Mouse (Mus musculus) hindbrain, embryonic 16.5 days (tissue): ENCODE measurements around the gene 5830411N06Rik. TPM values are rescaled to one million over a fixed set of nuclear protein-coding genes. Genes with fewer than 3 reads are reported as not detected.

Experiments used
- ATAC-seq: fragments of 200-750 bp; cut with Nextera tagmentation; 2 replicates; pipeline ENCODE4 v1.8.0; 2017; ENCODE audit warnings: moderate TSS enrichment, moderate library complexity
- H3K27ac ChIP-seq: fragments of 300-500 bp; sonication (generic); 2 replicates; pipeline ENCODE4 v1.5.1; 2014; ENCODE audit warnings: low read depth, mild to moderate bottlenecking, control low read depth, low read length, moderate library complexity
- H3K27me3 ChIP-seq: fragments of 300-500 bp; sonication (generic); replicated peaks from 2 replicates; pipeline ENCODE4 v1.6.1; 2014; ENCODE audit warnings: low read length; ENCODE audit not compliant: control insufficient read depth, insufficient read depth
- H3K36me3 ChIP-seq: fragments of 300-500 bp; sonication (generic); 2 replicates; pipeline ENCODE4 v1.6.1; 2014; ENCODE audit warnings: mild to moderate bottlenecking, low read length, moderate library complexity, mixed read lengths; ENCODE audit not compliant: control insufficient read depth, insufficient read depth
- H3K4me1 ChIP-seq: fragments of 300-500 bp; sonication (generic); 2 replicates; pipeline ENCODE4 v1.6.1; 2014; ENCODE audit warnings: low read depth, low read length; ENCODE audit not compliant: control insufficient read depth, insufficient read depth
- H3K4me2 ChIP-seq: fragments of 300-500 bp; sonication (generic); 2 replicates; pipeline ENCODE4 v1.6.1; 2014; ENCODE audit warnings: mild to moderate bottlenecking, low read length, control low read depth, moderate library complexity
- H3K4me3 ChIP-seq: fragments of 300-500 bp; sonication (generic); 2 replicates; pipeline ENCODE4 v1.5.1; 2014; ENCODE audit warnings: mild to moderate bottlenecking, low read length, control low read depth, moderate library complexity
- H3K9ac ChIP-seq: fragments of 300-500 bp; sonication (generic); 2 replicates; pipeline ENCODE4 v1.6.1; 2014; ENCODE audit warnings: low read depth, mild to moderate bottlenecking, control low read depth, low read length, moderate library complexity
- H3K9me3 ChIP-seq: fragments of 300-500 bp; sonication (generic); 2 replicates; pipeline ENCODE4 v1.6.1; 2014; ENCODE audit warnings: mild to moderate bottlenecking, low read length, moderate library complexity; ENCODE audit not compliant: control insufficient read depth
- WGBS: fragments of 180-500 bp; shearing (Covaris S2); extraction: QIAGEN DNeasy Blood & Tissue Kit; methylation state at CpG from one replicate; pipeline ENCODE4 v1.1.7; 2014; 5-methylcytosine and 5-hydroxymethylcytosine counted together
- polyA plus RNA-seq: library from polyadenylated mRNA; unstranded; fragments of >200 nt; fragmentation: Nextera tagmentation; extraction: Ambion mirVana; gene quantifications from 2 replicates; pipeline ENCODE4 v1.2.1, GENCODE M21; 2015

5830411N06Rik gene
- polyA plus RNA-seq, 1 experiment from 2014 or later = not detected

DNA sequence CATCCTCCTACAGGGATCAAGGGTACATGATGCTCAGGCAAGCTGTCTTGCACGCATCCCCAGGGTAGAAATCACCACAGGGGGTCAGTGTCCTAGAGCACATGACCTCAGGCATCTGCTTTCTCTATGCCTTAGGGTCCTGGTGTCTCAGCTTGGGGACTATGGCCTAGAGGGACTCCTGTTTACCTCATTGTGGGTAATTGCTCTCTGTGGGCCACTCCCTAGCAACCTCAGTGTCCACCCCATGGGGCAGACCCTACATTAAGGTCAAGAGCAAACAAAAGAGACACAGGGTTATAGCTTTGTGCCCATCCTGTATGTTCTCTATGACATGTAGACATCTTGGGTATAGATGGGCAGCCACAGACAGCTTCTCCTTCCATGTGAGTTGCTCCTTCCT is 73.5 kb downstream of the 5830411N06Rik start, which contains the start of gene Olfr525:
Gene Olfr525 (plus strand): TSS at position 301 of the 400 bp plus-strand sequence.
- Histone ChIP-seq H3K27ac (no peak within 1 kb of the TSS), H3K4me3 (no peak within 1 kb of the TSS), H3K9ac (no peak within 1 kb of the TSS), H3K9me3 (no peaks in the 10 kb centered on the region), H3K4me1 (no peaks in the 10 kb centered on the region), H3K36me3 (no peaks in the 10 kb centered on the region), H3K27me3 (no peaks in the 10 kb centered on the region), H3K4me2 (no peak within 1 kb of the TSS)
- 50% methylated on average over 1 of the region's 1 CpGs for WGBS
- ATAC-seq = no peak

DNA sequence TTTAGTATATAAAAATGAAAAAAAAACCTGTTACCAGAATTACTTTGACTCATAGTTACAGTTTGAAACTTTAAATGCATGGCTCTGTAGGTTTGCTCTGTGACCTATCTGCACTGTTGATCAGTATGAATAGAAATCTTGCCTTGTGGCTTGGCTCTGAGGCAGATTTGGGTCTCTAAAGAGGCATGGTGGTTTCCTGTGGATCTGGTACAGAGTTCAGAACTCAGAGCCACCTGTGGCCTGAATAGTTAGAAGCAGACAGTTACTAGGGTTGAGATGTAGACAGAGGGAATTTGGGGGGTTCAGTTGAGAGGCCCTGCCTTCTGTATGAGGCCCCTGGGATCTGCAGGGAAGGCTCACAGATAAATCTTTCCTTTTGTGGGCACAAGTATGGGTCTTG is 74.1 kb downstream of the 5830411N06Rik start:
- Histone ChIP-seq H3K4me2 (no peak overlapping the region), H3K27ac (no peak overlapping the region), H3K4me1 (no peaks in the 10 kb centered on the region), H3K9me3 (no peaks in the 10 kb centered on the region), H3K4me3 (no peak overlapping the region), H3K27me3 (no peaks in the 10 kb centered on the region), H3K9ac (no peak overlapping the region), H3K36me3 (no peaks in the 10 kb centered on the region)
- no peak for ATAC-seq

DNA sequence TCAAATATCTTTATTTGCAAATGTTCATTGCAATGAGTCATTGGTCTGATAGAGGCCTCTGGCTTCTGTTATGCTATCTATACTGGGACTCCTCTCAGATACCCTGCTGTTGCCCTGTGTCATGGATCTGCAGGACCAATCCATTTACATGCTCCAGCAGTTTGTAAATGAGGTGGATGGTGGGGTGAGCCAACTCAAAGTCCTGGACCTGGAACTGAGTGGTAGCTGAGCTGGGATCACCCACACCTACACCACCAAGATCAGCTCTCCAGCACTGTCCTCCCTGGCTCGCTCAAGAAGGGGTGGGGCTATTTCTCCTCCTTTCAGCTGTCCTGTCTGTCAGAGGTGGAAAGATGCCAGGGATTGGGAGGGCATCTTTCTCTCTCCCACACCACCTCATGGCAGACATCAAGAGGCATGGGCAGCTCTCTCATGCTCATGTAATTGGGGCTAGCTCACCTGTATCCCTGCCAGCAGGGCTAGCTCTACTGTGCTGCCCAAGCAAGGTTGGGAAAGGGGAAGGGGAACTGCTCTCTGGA is 82.8 kb downstream of the 5830411N06Rik start:
- WGBS = 61% methylated on average over 1 of the region's 1 CpGs
- Histone ChIP-seq H3K27me3 (no peaks in the 10 kb centered on the region), H3K27ac (no peak overlapping the region), H3K4me3 (no peak overlapping the region), H3K9me3 (no peaks in the 10 kb centered on the region), H3K4me2 (no peak overlapping the region), H3K9ac (no peak overlapping the region), H3K36me3 (no peaks in the 10 kb centered on the region), H3K4me1 (no peaks in the 10 kb centered on the region)
- ATAC-seq = no peak

DNA sequence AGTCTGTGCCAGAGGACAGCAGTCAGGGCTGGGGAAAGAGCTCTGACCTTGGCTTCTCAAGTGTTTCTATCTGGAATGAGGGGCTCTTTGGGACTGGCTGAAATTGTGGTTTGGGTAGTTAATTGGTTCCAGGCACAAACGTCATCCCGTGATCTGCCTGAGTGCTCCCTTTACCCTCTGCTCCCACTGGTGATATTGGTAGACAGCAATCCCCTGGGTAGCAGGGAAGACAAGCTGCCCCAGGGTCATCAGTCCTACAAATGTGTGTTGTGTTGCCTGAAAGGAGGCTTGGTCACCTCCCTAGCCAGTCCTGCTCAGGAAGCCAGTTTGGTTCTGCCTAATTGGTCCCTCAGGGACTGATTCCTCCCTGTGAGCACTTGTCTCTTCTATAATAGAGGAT is 86.6 kb downstream of the 5830411N06Rik start, which contains the start of gene Olfr527:
Gene Olfr527 (plus strand): TSS at position 301 of the 400 bp plus-strand sequence.
- ATAC-seq = no peak
- Histone ChIP-seq H3K9ac (no peak within 1 kb of the TSS), H3K4me2 (no peak within 1 kb of the TSS), H3K27ac (no peak within 1 kb of the TSS), H3K4me3 (no peak within 1 kb of the TSS), H3K27me3 (no peaks in the 10 kb centered on the region), H3K36me3 (no peaks in the 10 kb centered on the region), H3K9me3 (no peaks in the 10 kb centered on the region), H3K4me1 (no peaks in the 10 kb centered on the region)
- 80% methylated on average over 2 of the region's 2 CpGs for WGBS

Other genes with a start within 250 kb of the 5830411N06Rik start
- 51.6 and 55.1 TPM in 2 replicates for gene Zfp511, start 210.9 kb upstream of the 5830411N06Rik start, polyA plus RNA-seq
- 57.2 and 59.6 TPM in 2 replicates for gene Tubgcp2, start 210.6 kb upstream of the 5830411N06Rik start, polyA plus RNA-seq
- gene Msx3, start 198.2 kb upstream of the 5830411N06Rik start, polyA plus RNA-seq = 4.1 and 6.9 TPM in 2 replicates
- 351 and 430 TPM in 2 replicates for gene Caly, start 164.7 kb upstream of the 5830411N06Rik start, polyA plus RNA-seq
- gene Prap1, start 153.9 kb upstream of the 5830411N06Rik start, polyA plus RNA-seq = not detected in 2 replicates
- gene Fuom, start 144.8 kb upstream of the 5830411N06Rik start, polyA plus RNA-seq = 39.9 and 43.1 TPM in 2 replicates
- 8.9 and 9.9 TPM in 2 replicates for gene Paox, start 131.5 kb upstream of the 5830411N06Rik start, polyA plus RNA-seq
- gene Echs1, start 130.8 kb upstream of the 5830411N06Rik start, polyA plus RNA-seq = 124 and 128 TPM in 2 replicates
- gene Mtg1, start 109.7 kb upstream of the 5830411N06Rik start, polyA plus RNA-seq = 31.1 and 32.1 TPM in 2 replicates
- 30.8 and 31.2 TPM in 2 replicates for gene Sprn, start 92.4 kb upstream of the 5830411N06Rik start, polyA plus RNA-seq
- not detected in 2 replicates for gene Olfr522, start 82.5 kb upstream of the 5830411N06Rik start, polyA plus RNA-seq
- gene Olfr523, start 74.1 kb upstream of the 5830411N06Rik start, polyA plus RNA-seq = not detected in 2 replicates
- gene Olfr524, start 41.3 kb upstream of the 5830411N06Rik start, polyA plus RNA-seq = not detected in 2 replicates
- gene Cd163l1, start 29.0 kb upstream of the 5830411N06Rik start, polyA plus RNA-seq = not detected in 2 replicates
- gene Olfr525, start 73.6 kb downstream of the 5830411N06Rik start, polyA plus RNA-seq = not detected in 2 replicates
- gene Olfr527, start 86.7 kb downstream of the 5830411N06Rik start, polyA plus RNA-seq = not detected in 2 replicates
- gene Olfr60, start 114.4 kb downstream of the 5830411N06Rik start, polyA plus RNA-seq = not detected in 2 replicates
- gene Olfr530, start 129.0 kb downstream of the 5830411N06Rik start, polyA plus RNA-seq = not detected in 2 replicates
- not detected in 2 replicates for gene Olfr531, start 155.6 kb downstream of the 5830411N06Rik start, polyA plus RNA-seq
- not detected in 2 replicates for gene Olfr532, start 174.4 kb downstream of the 5830411N06Rik start, polyA plus RNA-seq
- not detected in 2 replicates for gene Olfr533, start 216.1 kb downstream of the 5830411N06Rik start, polyA plus RNA-seq
- gene Olfr535, start 236.9 kb downstream of the 5830411N06Rik start, polyA plus RNA-seq = not detected in 2 replicates